Mouse (Mus musculus) embryo, embryonic 11.5 days (tissue): ENCODE measurements around the gene Timp2.
"Not testable (repeated sequence)": the region's sequence is repeated elsewhere in the genome, so short reads cannot be mapped to it uniquely, and the experiment has no call there.

Source experiments
- DNase-seq: peaks from one replicate; pipeline ENCODE4 v3.0.0-alpha.2; 2012; ENCODE audit warnings: low read depth, low spot score

Timp2 gene

GRCm38 (mm10) chr11:118355640-118356039 is at the start of gene Timp2:
Gene Timp2 (minus strand): TSS chr11:118355740.
- DNase-seq: no peak

GRCm38 (mm10) chr11:118405311-118405710 is 49.8 kb upstream of the Timp2 start:
- DNase-seq: no peak

GRCm38 (mm10) chr11:118403951-118404899 is 48.7 kb upstream of the Timp2 start:
- DNase-seq: no peak

GRCm38 (mm10) chr11:118403183-118403582 is 47.6 kb upstream of the Timp2 start:
- DNase-seq: no peak

GRCm38 (mm10) chr11:118401760-118402280 is 46.3 kb upstream of the Timp2 start, which contains the start of gene Lgals3bp:
Gene Lgals3bp (minus strand): TSS chr11:118402092.
- no peak for DNase-seq

- DNase-seq: no peak
These were observed 45.7 kb upstream of the Timp2 start for GRCm38 (mm10) chr11:118401195-118401594.

GRCm38 (mm10) chr11:118400566-118400936 is 45.0 kb upstream of the Timp2 start:
- DNase-seq: no peak

GRCm38 (mm10) chr11:118399891-118400565 is 44.5 kb upstream of the Timp2 start:
- no peak for DNase-seq

- no peak for DNase-seq
These were observed 42.4 kb upstream of the Timp2 start for GRCm38 (mm10) chr11:118397806-118398530.

- DNase-seq: no peak
These were observed 39.0 kb upstream of the Timp2 start for GRCm38 (mm10) chr11:118394538-118394937.

- DNase-seq: no peak
These were observed 38.5 kb upstream of the Timp2 start for GRCm38 (mm10) chr11:118393991-118394390.

- DNase-seq: not testable (repeated sequence)
These were observed 32.3 kb upstream of the Timp2 start for GRCm38 (mm10) chr11:118387816-118388215.

- DNase-seq: peak; percentile 67
These were observed 23.9 kb upstream of the Timp2 start for GRCm38 (mm10) chr11:118379251-118380009.

- DNase-seq: no peak
These were observed 23.1 kb upstream of the Timp2 start for GRCm38 (mm10) chr11:118378656-118379055.

GRCm38 (mm10) chr11:118376323-118376722 is 20.8 kb upstream of the Timp2 start:
- not testable (repeated sequence) for DNase-seq

GRCm38 (mm10) chr11:118375881-118376280 is 20.3 kb upstream of the Timp2 start:
- DNase-seq: no peak

GRCm38 (mm10) chr11:118375461-118375860 is 19.9 kb upstream of the Timp2 start:
- DNase-seq: no peak

GRCm38 (mm10) chr11:118375006-118375405 is 19.5 kb upstream of the Timp2 start:
- DNase-seq: no peak

- DNase-seq: no peak
These were observed 19.0 kb upstream of the Timp2 start for GRCm38 (mm10) chr11:118374506-118374905.

GRCm38 (mm10) chr11:118372641-118373040 is 17.1 kb upstream of the Timp2 start:
- DNase-seq: no peak

GRCm38 (mm10) chr11:118371876-118372275 is 16.3 kb upstream of the Timp2 start:
- DNase-seq: no peak
